Mouse (Mus musculus) heart, postnatal 0 days (tissue): ENCODE data around the gene Abcc4.

ENCODE experiments used
- CTCF ChIP-seq: IDR thresholded peaks from 2 replicates; pipeline ENCODE4 v1.5.1; 2016; ENCODE audit warnings: antibody characterized with exemption, control low read depth, low read depth
- EP300 ChIP-seq: IDR thresholded peaks from 2 replicates; pipeline ENCODE4 v1.6.1; 2016; ENCODE audit warnings: antibody characterized with exemption, low read depth

DNA sequence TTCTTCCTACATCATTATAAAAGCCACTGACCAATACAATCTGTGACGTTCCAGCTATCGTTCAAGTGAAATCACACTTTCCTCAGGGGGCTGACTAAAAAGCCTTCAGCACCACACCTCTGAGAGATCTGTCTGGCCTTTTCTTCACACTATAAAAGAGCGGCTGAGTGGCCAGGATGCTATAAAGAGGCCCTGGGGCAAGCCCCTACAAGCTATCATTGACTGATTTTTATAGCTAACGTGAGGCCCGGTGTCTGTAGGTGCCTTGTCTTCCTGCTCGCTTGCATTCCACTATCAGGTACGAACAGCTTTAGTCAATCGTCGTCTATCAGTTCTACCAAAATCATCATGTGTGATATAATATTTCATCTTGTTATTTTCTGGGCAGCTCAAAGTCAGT lies 92.3 kb downstream of the Abcc4 start:
- TF ChIP-seq CTCF: no peak
- TF ChIP-seq EP300: no peak
